Mouse (Mus musculus) bone marrow, adult 2 months (tissue): ENCODE results near the gene Ly86.

Experiments
- CTCF ChIP-seq: fragments of 200-500 bp; IDR thresholded peaks from 2 replicates; pipeline ENCODE4 v1.5.1; 2011; ENCODE audit warnings: low read length, control low read depth; ENCODE audit not compliant: control insufficient read depth, insufficient read depth
- POLR2A ChIP-seq: fragments of 200-500 bp; IDR thresholded peaks from 2 replicates; pipeline ENCODE4 v1.6.1; 2011; ENCODE audit warnings: low read depth, mild to moderate bottlenecking, control low read depth, low read length, borderline replicate concordance; ENCODE audit not compliant: control insufficient read depth

GRCm38 (mm10) chr13:37433142-37433541 lies 88.1 kb downstream of the Ly86 start:
- TF ChIP-seq POLR2A: no peak
- no peak for TF ChIP-seq CTCF
